ENCODE assay signal across 34 mouse cellular contexts in genomic region chr4:152143632-152144031, GRCm38 (mm10). TPM values are rescaled to one million over a fixed set of nuclear protein-coding genes. Genes with fewer than 3 reads are reported as not detected.
DNase-seq lines count a peak whose midpoint lies in the region; ATAC-seq and TF ChIP-seq lines count a peak whose summit lies in the region.
"Had no signal": no experiment of that assay in that cellular context is flagged by ENCODE, and none has a peak within 500 bp of the region (broad histone marks: within the 10 kb centered on the region; RNA-seq: fewer than 3 reads in every experiment).

No protein-coding gene starts in this region.

- no peak for ATAC-seq in kidney, postnatal 0 days (replicated peaks; ENCODE audit: low FRiP score, low read depth)
- ATAC-seq in midbrain, postnatal 0 days (ENCODE audit: low FRiP score) = no peak
- ATAC-seq in midbrain, embryonic 13.5 days = no peak
- ATAC-seq: intestine, embryonic 16.5 days had no signal

- DNase-seq in kidney, postnatal 0 days (ENCODE audit: low spot score) = no peak
- no peak for DNase-seq in kidney, adult 9 months
- no peak for DNase-seq in midbrain, postnatal 0 days (ENCODE audit: low spot score)
- DNase-seq in R1 (ENCODE audit: low read depth, low spot score) = peak; percentile 65
- no peak for DNase-seq in adrenal gland, adult 18-20 months (ENCODE audit: low spot score in 2 of 2)
- DNase-seq in left cerebral cortex, postnatal 14 days (ENCODE audit: low spot score in 2 of 2) = no peak
- DNase-seq: adrenal gland, adult 8-10 months; B cell, adult 2 months; cerebellum, adult 2 months; cerebellum, postnatal 25 days; embryo, embryonic 11 days; heart, postnatal 36 days; kidney, postnatal 4 days; right cerebral cortex, adult 18-20 months; right cerebral cortex, postnatal 4 days had no signal

- H3K4me2 ChIP-seq in kidney, postnatal 0 days (ENCODE audit: low read length) = no peak overlapping the region
- H3K4me2 ChIP-seq in midbrain, postnatal 0 days (ENCODE audit: low read depth, low read length, poor library complexity, severe bottlenecking) = no peak overlapping the region
- no peak overlapping the region for H3K4me2 ChIP-seq in midbrain, embryonic 13.5 days (replicated peaks)
- H3K4me2 ChIP-seq: embryonic facial prominence, embryonic 13.5 days; forebrain, embryonic 12.5 days; heart, embryonic 15.5 days; hindbrain, embryonic 15.5 days; kidney, embryonic 15.5 days; liver, embryonic 11.5 days; neural tube, embryonic 15.5 days; stomach, embryonic 15.5 days had no signal

- H3K36me3 ChIP-seq in kidney, postnatal 0 days (ENCODE audit: insufficient read depth, low read length) = no peaks in the 10 kb centered on the region
- H3K36me3 ChIP-seq in midbrain, postnatal 0 days (ENCODE audit: insufficient read depth, low read length) = no peaks in the 10 kb centered on the region
- H3K36me3 ChIP-seq in midbrain, embryonic 13.5 days = no peaks in the 10 kb centered on the region
- H3K36me3 ChIP-seq: embryonic facial prominence, embryonic 13.5 days; forebrain, embryonic 12.5 days; heart, embryonic 15.5 days; hindbrain, embryonic 15.5 days; kidney, embryonic 15.5 days; midbrain, embryonic 10.5 days; neural tube, embryonic 15.5 days; stomach, embryonic 15.5 days had no signal

- H3K27me3 ChIP-seq in kidney, postnatal 0 days (ENCODE audit: insufficient read depth, low read length) = no peaks in the 10 kb centered on the region
- peaks cover 10% of the 10 kb centered on the region for H3K27me3 ChIP-seq in midbrain, postnatal 0 days (ENCODE audit: insufficient read depth, low read length)
- H3K27me3 ChIP-seq in midbrain, embryonic 13.5 days = peaks cover 36% of the 10 kb centered on the region

- peak; percentile 38; the same call in 1 of the 2 replicates for TF ChIP-seq CTCF in kidney, postnatal 0 days (IDR thresholded peaks at IDR 0.05; ENCODE audit: low read depth)
- peak; percentile 24; the same call in 1 of the 2 replicates for TF ChIP-seq CTCF in midbrain, postnatal 0 days (IDR thresholded peaks at IDR 0.05)

- no peak overlapping the region for H3K27ac ChIP-seq in kidney, postnatal 0 days
- H3K27ac ChIP-seq in midbrain, postnatal 0 days (ENCODE audit: low read depth, low read length) = no peak overlapping the region
- H3K27ac ChIP-seq in midbrain, embryonic 13.5 days = no peak overlapping the region
- H3K27ac ChIP-seq: embryonic facial prominence, embryonic 13.5 days; forebrain, embryonic 12.5 days; heart, embryonic 15.5 days; hindbrain, embryonic 15.5 days; kidney, embryonic 15.5 days; left cerebral cortex, adult 2 months; midbrain, embryonic 10.5 days; neural tube, embryonic 15.5 days; stomach, embryonic 15.5 days had no signal

- no peaks in the 10 kb centered on the region for H3K9me3 ChIP-seq in kidney, postnatal 0 days (replicated peaks; ENCODE audit: low read length)
- H3K9me3 ChIP-seq in midbrain, postnatal 0 days (ENCODE audit: low read length) = no peaks in the 10 kb centered on the region
- H3K9me3 ChIP-seq in midbrain, embryonic 13.5 days = no peaks in the 10 kb centered on the region
- H3K9me3 ChIP-seq: embryonic facial prominence, embryonic 13.5 days; forebrain, embryonic 12.5 days; heart, embryonic 15.5 days; hindbrain, embryonic 15.5 days; kidney, embryonic 15.5 days; midbrain, embryonic 10.5 days; neural tube, embryonic 15.5 days; stomach, embryonic 15.5 days had no signal

- peaks cover 2% of the 10 kb centered on the region for H3K4me1 ChIP-seq in kidney, postnatal 0 days (replicated peaks; ENCODE audit: insufficient read depth, low read length)
- no peaks in the 10 kb centered on the region for H3K4me1 ChIP-seq in midbrain, postnatal 0 days (ENCODE audit: insufficient read depth, low read length)
- H3K4me1 ChIP-seq in midbrain, embryonic 13.5 days (replicated peaks) = peaks cover 4% of the 10 kb centered on the region
- H3K4me1 ChIP-seq: stomach, embryonic 15.5 days had no signal

- H3K4me3 ChIP-seq in kidney, postnatal 0 days (replicated peaks; ENCODE audit: low read depth, low read length) = no peak overlapping the region
- no peak overlapping the region for H3K4me3 ChIP-seq in midbrain, postnatal 0 days (ENCODE audit: low read depth, low read length)
- H3K4me3 ChIP-seq in midbrain, embryonic 13.5 days (replicated peaks) = no peak overlapping the region
- H3K4me3 ChIP-seq: embryonic facial prominence, embryonic 13.5 days; erythroblast, embryonic 14.5 days; forebrain, embryonic 12.5 days; heart, embryonic 15.5 days; hindbrain, embryonic 15.5 days; kidney, embryonic 15.5 days; left cerebral cortex, adult 2 months; midbrain, embryonic 10.5 days; neural tube, embryonic 15.5 days; stomach, embryonic 15.5 days had no signal

- no peak overlapping the region for H3K9ac ChIP-seq in kidney, postnatal 0 days (ENCODE audit: low read depth, low read length)
- H3K9ac ChIP-seq in midbrain, postnatal 0 days (replicated peaks; ENCODE audit: low read length, poor library complexity, severe bottlenecking) = no peak overlapping the region
- H3K9ac ChIP-seq in midbrain, embryonic 13.5 days (replicated peaks) = no peak overlapping the region
- H3K9ac ChIP-seq: embryonic facial prominence, embryonic 13.5 days; forebrain, embryonic 12.5 days; heart, embryonic 15.5 days; hindbrain, embryonic 15.5 days; kidney, embryonic 15.5 days; neural tube, embryonic 15.5 days; stomach, embryonic 15.5 days had no signal

- intact Hi-C loops in left cerebral cortex, postnatal 14 days (cut with DNase I) = no loop called here

- 42% methylated on average over 1 of the region's 1 CpGs for WGBS in kidney, postnatal 0 days
- WGBS in midbrain, postnatal 0 days = 37% methylated on average over 1 of the region's 1 CpGs
- WGBS in midbrain, embryonic 13.5 days = 14% methylated on average over 1 of the region's 1 CpGs

RNA-seq across cellular contexts. Expression of gene Espn, which starts 8.5 kb away (rescaled TPM):
- polyA plus RNA-seq in kidney, postnatal 0 days (2015; fragmentation: Nextera tagmentation; extraction: Ambion mirVana) = 32.9 and 35.0 TPM in 2 replicates
- 0.22 and 0.42 TPM in 2 replicates for total RNA-seq in midbrain, postnatal 0 days (2014; rRNA removed)
- polyA plus RNA-seq in midbrain, postnatal 0 days (2015; fragmentation: Nextera tagmentation; extraction: Ambion mirVana) = 0.22 and 0.53 TPM in 2 replicates
- polyA plus RNA-seq in midbrain, embryonic 13.5 days (2015; fragmentation: Nextera tagmentation; extraction: Ambion mirVana) = 0.07 TPM in 1 of 2 replicates, not detected in the other
- 1 to 10 TPM; 1.9 to 3.3 TPM for total RNA-seq in adrenal gland, adult 18-20 months (2021)
- under 1 TPM; 0.24 to 0.44 TPM for total RNA-seq in left cerebral cortex, postnatal 14 days (2021)

RNA-seq across cellular contexts. Expression of gene Hes2, which starts 15.0 kb away (rescaled TPM):
- polyA plus RNA-seq in kidney, postnatal 0 days (2015; fragmentation: Nextera tagmentation; extraction: Ambion mirVana) = 0.41 and 0.78 TPM in 2 replicates
- not detected in 2 replicates for total RNA-seq in midbrain, postnatal 0 days (2014; rRNA removed)
- not detected in 2 replicates for polyA plus RNA-seq in midbrain, postnatal 0 days (2015; fragmentation: Nextera tagmentation; extraction: Ambion mirVana)
- polyA plus RNA-seq in midbrain, embryonic 13.5 days (2015; fragmentation: Nextera tagmentation; extraction: Ambion mirVana) = 0.26 and 0.28 TPM in 2 replicates
- not detected for total RNA-seq in adrenal gland, adult 18-20 months (2021)
- not detected for total RNA-seq in left cerebral cortex, postnatal 14 days (2021)
- total RNA-seq: adrenal gland, adult 8-10 months; CH12.LX; gastrocnemius, adult 18-20 months; gastrocnemius, postnatal 4 days; heart, postnatal 36 days; layer of hippocampus, postnatal 10 days; left cerebral cortex, adult 2 months had no signal
- polyA plus RNA-seq: cerebellum, adult 2 months; embryonic facial prominence, embryonic 13.5 days; erythroblast, embryonic 14.5 days; forebrain, embryonic 12.5 days; hindbrain, embryonic 15.5 days; limb, embryonic 11.5 days; liver, embryonic 11.5 days; neural tube, embryonic 15.5 days; thymus, postnatal 0 days had no signal

RNA-seq across cellular contexts. Expression of gene Tnfrsf25, which starts 27.9 kb away (rescaled TPM):
- polyA plus RNA-seq in kidney, postnatal 0 days (2015; fragmentation: Nextera tagmentation; extraction: Ambion mirVana) = 0.68 and 0.83 TPM in 2 replicates
- total RNA-seq in midbrain, postnatal 0 days (2014; rRNA removed) = 0.99 and 2.0 TPM in 2 replicates
- polyA plus RNA-seq in midbrain, postnatal 0 days (2015; fragmentation: Nextera tagmentation; extraction: Ambion mirVana) = 0.38 and 0.49 TPM in 2 replicates
- 0.87 and 0.97 TPM in 2 replicates for polyA plus RNA-seq in midbrain, embryonic 13.5 days (2015; fragmentation: Nextera tagmentation; extraction: Ambion mirVana)
- 1 to 10 TPM; 1.3 to 2.8 TPM for total RNA-seq in adrenal gland, adult 18-20 months (2021)
- 10 to 100 TPM in 1 of 2 experiments, 1 to 10 TPM in 1; 6.2 to 16.5 TPM for total RNA-seq in left cerebral cortex, postnatal 14 days (2021)

RNA-seq across cellular contexts. Expression of gene Acot7, which starts 34.3 kb away (rescaled TPM):
- polyA plus RNA-seq in kidney, postnatal 0 days (2015; fragmentation: Nextera tagmentation; extraction: Ambion mirVana) = 56.4 and 63.5 TPM in 2 replicates
- 228 and 259 TPM in 2 replicates for total RNA-seq in midbrain, postnatal 0 days (2014; rRNA removed)
- polyA plus RNA-seq in midbrain, postnatal 0 days (2015; fragmentation: Nextera tagmentation; extraction: Ambion mirVana) = 510 and 544 TPM in 2 replicates
- 206 and 218 TPM in 2 replicates for polyA plus RNA-seq in midbrain, embryonic 13.5 days (2015; fragmentation: Nextera tagmentation; extraction: Ambion mirVana)
- 10 to 100 TPM; 45.7 to 54.0 TPM for total RNA-seq in adrenal gland, adult 18-20 months (2021)
- total RNA-seq in left cerebral cortex, postnatal 14 days (2021) = 100 to 1,000 TPM; 377 to 378 TPM
